Mouse (Mus musculus) midbrain, embryonic 16.5 days (tissue): Measurements from ENCODE around the gene Sema4a. TPM values are rescaled to one million over a fixed set of nuclear protein-coding genes. Genes with fewer than 3 reads are reported as not detected.
A peak's percentile ranks its signal among the peaks of the same experiment; 100 is the strongest.

ENCODE experiments used
- ATAC-seq: fragments of 200-750 bp; cut with Nextera tagmentation; 2 replicates; pipeline ENCODE4 v1.8.0; 2017; ENCODE audit warnings: moderate TSS enrichment
- H3K27ac ChIP-seq: fragments of 300-500 bp; sonication (generic); 2 replicates; pipeline ENCODE4 v1.5.1; 2014; ENCODE audit warnings: mild to moderate bottlenecking, low read length, mixed read lengths
- H3K27me3 ChIP-seq: fragments of 300-500 bp; sonication (generic); 2 replicates; pipeline ENCODE4 v1.6.1; 2014; ENCODE audit warnings: low read depth, low read length, mixed read lengths; ENCODE audit not compliant: control insufficient read depth, insufficient read depth
- H3K36me3 ChIP-seq: fragments of 300-500 bp; sonication (generic); 2 replicates; pipeline ENCODE4 v1.6.1; 2014; ENCODE audit warnings: mild to moderate bottlenecking, low read length, moderate library complexity, mixed read lengths; ENCODE audit not compliant: control insufficient read depth, insufficient read depth
- H3K4me1 ChIP-seq: fragments of 300-500 bp; sonication (generic); 2 replicates; pipeline ENCODE4 v1.6.1; 2014; ENCODE audit warnings: mild to moderate bottlenecking, low read length, mixed read lengths; ENCODE audit not compliant: control insufficient read depth, insufficient read depth
- H3K4me2 ChIP-seq: fragments of 300-500 bp; sonication (generic); 2 replicates; pipeline ENCODE4 v1.6.1; 2014; ENCODE audit warnings: mild to moderate bottlenecking, low read length, mixed read lengths
- H3K4me3 ChIP-seq: fragments of 300-500 bp; sonication (generic); 2 replicates; pipeline ENCODE4 v1.5.1; 2014; ENCODE audit warnings: low read depth, mild to moderate bottlenecking, low read length, moderate library complexity, mixed read lengths
- H3K9ac ChIP-seq: fragments of 300-500 bp; sonication (generic); 2 replicates; pipeline ENCODE4 v1.6.1; 2014; ENCODE audit warnings: low read depth, low read length, mixed read lengths
- H3K9me3 ChIP-seq: fragments of 300-500 bp; sonication (generic); replicated peaks from 2 replicates; pipeline ENCODE4 v1.6.1; 2014; ENCODE audit warnings: mild to moderate bottlenecking, low read length, mixed read lengths; ENCODE audit not compliant: control insufficient read depth, poor library complexity, severe bottlenecking
- WGBS: fragments of 180-500 bp; shearing (Covaris S2); extraction: QIAGEN DNeasy Blood & Tissue Kit; methylation state at CpG from one replicate; pipeline ENCODE4 v1.1.7; 2014; 5-methylcytosine and 5-hydroxymethylcytosine counted together
- polyA plus RNA-seq: library from polyadenylated mRNA; unstranded; fragments of >200 nt; fragmentation: Nextera tagmentation; extraction: Ambion mirVana; gene quantifications from 2 replicates; pipeline ENCODE4 v1.2.1, GENCODE M21; 2015

Gene Sema4a
- polyA plus RNA-seq, 1 experiment from 2014 or later, result 44.0 TPM

DNA sequence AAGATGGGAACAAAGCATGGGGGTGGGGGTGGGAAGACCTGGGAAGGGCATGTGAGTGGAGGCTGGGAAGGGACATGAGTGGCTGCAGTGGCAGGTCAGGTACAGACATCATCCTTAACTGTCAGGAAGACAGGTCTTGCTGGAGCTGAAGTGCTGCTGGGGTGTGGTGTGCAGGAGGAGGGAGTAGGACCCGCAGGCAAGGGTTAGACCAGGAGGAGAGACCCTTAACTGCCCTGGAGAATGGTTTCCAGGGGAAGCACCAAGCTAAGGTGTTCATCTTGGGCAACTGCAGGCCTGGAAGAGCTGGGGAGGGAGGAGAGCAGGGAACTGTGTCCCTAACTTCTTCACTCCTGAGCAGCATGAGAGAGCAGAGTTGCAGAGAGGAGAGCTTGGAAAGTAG, 26.4 kb upstream of the Sema4a start:
- H3K9ac ChIP-seq, result no peak overlapping the region
- H3K27ac ChIP-seq, result no peak overlapping the region
- H3K36me3 ChIP-seq, result peaks cover 20% of the 10 kb centered on the region
- peaks cover 37% of the 10 kb centered on the region for H3K27me3 ChIP-seq
- no peak for ATAC-seq
- peaks cover 7% of the 10 kb centered on the region; the same call in 1 of the 2 replicates for H3K4me1 ChIP-seq
- no peaks in the 10 kb centered on the region for H3K9me3 ChIP-seq
- WGBS, result 71% methylated on average over 1 of the region's 1 CpGs
- H3K4me3 ChIP-seq, result no peak overlapping the region
- H3K4me2 ChIP-seq, result no peak overlapping the region

DNA sequence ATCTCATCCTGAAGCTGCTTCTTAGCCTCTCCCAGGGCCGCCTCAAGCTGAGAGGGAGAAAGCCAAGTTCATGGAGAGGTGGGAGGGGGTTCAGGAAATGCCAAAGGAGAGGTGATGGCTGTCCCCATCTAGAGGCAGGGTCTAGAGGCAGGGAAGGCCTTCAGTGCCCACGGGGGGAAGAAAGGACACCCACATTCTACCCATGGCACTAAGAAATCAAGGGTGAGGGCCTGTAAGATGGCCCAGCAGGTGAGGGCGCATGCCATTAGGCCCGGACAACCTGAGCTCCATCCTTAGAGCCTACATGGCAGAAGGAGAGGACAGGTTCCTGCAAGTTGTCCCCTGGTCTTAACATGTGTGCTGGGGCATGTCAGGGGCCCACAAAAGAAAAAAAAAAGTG, 25.9 kb upstream of the Sema4a start:
- ATAC-seq, result no peak
- no peak overlapping the region for H3K9ac ChIP-seq
- no peaks in the 10 kb centered on the region for H3K9me3 ChIP-seq
- H3K36me3 ChIP-seq, result peaks cover 20% of the 10 kb centered on the region
- peaks cover 38% of the 10 kb centered on the region for H3K27me3 ChIP-seq
- no peak overlapping the region for H3K27ac ChIP-seq
- WGBS, result 71% methylated on average over 4 of the region's 4 CpGs
- H3K4me3 ChIP-seq, result no peak overlapping the region
- no peak overlapping the region for H3K4me2 ChIP-seq
- H3K4me1 ChIP-seq, result peaks cover 5% of the 10 kb centered on the region; the same call in 1 of the 2 replicates

DNA sequence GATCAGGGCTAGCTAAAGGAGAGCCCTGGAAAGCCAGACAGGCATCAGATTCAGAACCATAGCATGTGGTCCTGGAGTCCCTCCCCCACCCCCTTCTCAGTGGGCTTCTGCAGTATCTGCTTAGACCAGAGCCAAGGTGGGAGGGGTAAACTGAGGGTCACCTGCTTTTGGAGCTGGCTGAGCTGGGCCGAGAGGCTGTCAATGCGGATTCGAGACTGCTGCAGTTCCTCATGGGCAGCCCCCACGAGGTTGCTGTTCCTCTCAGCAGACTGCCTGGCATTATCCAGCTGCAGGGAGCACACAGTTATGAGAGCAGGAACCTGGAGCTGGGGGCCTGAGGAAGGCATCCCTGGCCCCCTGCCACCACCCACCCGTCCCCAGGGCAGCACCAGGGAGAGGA, 25.1 kb upstream of the Sema4a start:
- H3K9me3 ChIP-seq, result no peaks in the 10 kb centered on the region
- no peak for ATAC-seq
- H3K27ac ChIP-seq, result no peak overlapping the region
- H3K36me3 ChIP-seq, result peaks cover 20% of the 10 kb centered on the region
- 67% methylated on average over 4 of the region's 5 CpGs for WGBS
- peaks cover 38% of the 10 kb centered on the region for H3K27me3 ChIP-seq
- H3K4me3 ChIP-seq, result no peak overlapping the region
- peaks cover 5% of the 10 kb centered on the region; the same call in 1 of the 2 replicates for H3K4me1 ChIP-seq
- H3K4me2 ChIP-seq, result no peak overlapping the region
- no peak overlapping the region for H3K9ac ChIP-seq

DNA sequence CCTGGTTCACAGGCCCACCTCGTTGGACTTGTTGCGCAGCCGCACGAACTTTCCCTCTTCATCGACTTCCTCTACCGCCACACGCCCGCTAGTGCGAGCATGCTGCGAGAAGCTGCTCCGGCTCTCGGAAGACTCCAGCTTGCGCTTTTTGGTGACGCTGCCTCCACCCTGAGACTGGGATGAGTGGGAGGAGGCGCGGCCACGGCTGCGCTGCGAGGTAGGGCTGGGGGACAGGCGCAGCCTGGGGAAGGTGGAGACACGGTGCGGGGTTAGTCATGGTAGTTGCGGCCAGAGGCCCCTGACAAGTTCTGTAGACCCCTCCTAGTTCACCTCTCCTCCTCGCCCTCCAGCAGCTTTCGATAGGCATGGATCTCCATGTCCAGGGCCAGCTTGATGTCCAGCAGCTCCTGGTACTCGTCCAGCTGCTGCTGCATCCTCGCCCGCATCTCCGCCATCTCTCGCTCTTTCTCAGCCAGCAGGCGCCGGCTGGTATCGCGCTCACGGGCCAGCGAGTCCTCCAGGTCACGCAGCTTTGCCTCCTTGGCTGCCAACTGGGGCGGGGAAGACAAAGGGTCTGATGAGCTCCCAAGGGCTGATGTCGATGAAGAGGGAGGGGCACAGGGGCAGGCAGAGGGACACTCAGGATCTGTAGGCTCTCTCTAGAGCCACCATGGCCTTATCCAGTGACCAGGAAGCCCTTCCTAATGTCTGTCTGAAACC, 23.8 kb upstream of the Sema4a start:
- Histone ChIP-seq H3K9me3 (no peaks in the 10 kb centered on the region), H3K9ac (peak overlapping the region; percentile 35), H3K27ac (no peak overlapping the region), H3K4me2 (peak overlapping the region; percentile 26), H3K4me1 (peaks cover 5% of the 10 kb centered on the region; the same call in 1 of the 2 replicates), H3K36me3 (peaks cover 20% of the 10 kb centered on the region), H3K27me3 (peaks cover 38% of the 10 kb centered on the region), H3K4me3 (no peak overlapping the region)
- WGBS, result 17% methylated on average over 39 of the region's 39 CpGs
- no peak for ATAC-seq

DNA sequence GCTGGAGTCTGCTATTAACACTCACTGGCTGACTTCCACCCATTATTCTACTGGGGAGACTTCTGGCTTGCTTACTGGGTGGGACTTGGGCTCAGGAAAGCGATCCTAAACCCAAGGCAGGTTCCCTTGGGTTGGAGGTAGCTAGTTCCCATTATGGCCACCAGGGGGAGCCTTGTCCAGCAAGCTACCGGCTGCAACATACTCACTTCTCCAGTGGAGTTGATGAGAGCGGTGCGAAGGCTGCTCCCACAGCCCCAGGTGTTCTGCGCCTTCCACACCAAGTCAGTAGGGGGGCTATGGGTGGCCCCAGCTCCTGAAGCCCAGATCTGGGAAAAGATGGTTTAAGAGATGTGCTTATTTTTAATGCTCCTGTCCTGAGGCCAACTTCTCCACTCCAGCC, 22.6 kb upstream of the Sema4a start:
- Histone ChIP-seq H3K36me3 (peaks cover 20% of the 10 kb centered on the region), H3K27ac (no peak overlapping the region), H3K27me3 (peaks cover 38% of the 10 kb centered on the region), H3K9me3 (no peaks in the 10 kb centered on the region), H3K9ac (no peak overlapping the region), H3K4me3 (no peak overlapping the region), H3K4me1 (peaks cover 5% of the 10 kb centered on the region; the same call in 1 of the 2 replicates), H3K4me2 (no peak overlapping the region)
- peak; percentile 55; the same call in 1 of the 2 replicates for ATAC-seq
- 4% methylated on average over 5 of the region's 5 CpGs for WGBS

DNA sequence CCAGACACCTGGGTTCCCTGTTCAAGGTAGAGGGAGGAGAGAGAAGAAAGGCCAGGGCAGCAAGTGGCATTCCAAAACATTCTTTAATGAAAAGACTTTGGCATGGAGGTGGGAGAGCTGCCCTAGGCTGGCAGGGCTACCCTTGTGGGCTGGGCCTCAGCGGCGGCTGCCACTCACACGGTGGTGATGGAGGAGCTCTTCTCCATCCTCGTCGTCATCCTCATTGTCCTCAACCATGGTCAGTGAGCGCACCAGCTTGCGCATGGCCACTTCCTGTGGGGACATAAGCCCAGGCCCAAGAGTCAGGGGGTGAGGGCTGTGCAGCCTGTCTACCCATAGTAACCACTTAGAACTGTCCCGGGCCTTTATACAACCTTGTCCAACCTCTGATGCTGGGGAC, 22.2 kb upstream of the Sema4a start:
- Histone ChIP-seq H3K9ac (no peak overlapping the region), H3K4me3 (no peak overlapping the region), H3K9me3 (no peaks in the 10 kb centered on the region), H3K4me1 (peaks cover 5% of the 10 kb centered on the region; the same call in 1 of the 2 replicates), H3K36me3 (peaks cover 20% of the 10 kb centered on the region), H3K27me3 (peaks cover 38% of the 10 kb centered on the region), H3K27ac (no peak overlapping the region), H3K4me2 (no peak overlapping the region)
- ATAC-seq, result no peak
- WGBS, result 81% methylated on average over 8 of the region's 8 CpGs

DNA sequence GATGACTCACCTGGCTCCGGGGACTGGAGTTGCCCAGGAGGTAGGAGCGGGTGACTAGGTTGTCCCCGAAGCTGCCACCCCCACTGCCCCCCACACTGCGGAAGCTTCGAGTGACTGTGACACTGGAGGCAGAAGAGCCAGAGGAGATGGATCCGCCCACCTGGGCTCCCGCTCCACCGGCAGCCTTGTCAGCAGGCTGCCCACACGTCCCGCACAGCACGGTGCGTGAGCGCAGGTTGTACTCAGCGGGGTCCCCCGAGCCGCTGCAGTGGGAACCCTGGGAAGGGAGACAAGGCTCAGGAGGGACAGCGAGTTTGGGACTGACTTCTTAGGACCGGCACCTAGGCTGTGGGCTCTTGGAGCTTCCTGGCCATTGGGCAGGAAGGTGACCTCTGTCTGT, 21.4 kb upstream of the Sema4a start:
- no peaks in the 10 kb centered on the region for H3K9me3 ChIP-seq
- peaks cover 18% of the 10 kb centered on the region for H3K36me3 ChIP-seq
- H3K9ac ChIP-seq, result 0 out of 2 replicates have a peak overlapping the region, but pooled peaks have one; percentile 26
- ATAC-seq, result no peak
- 32% methylated on average over 18 of the region's 18 CpGs for WGBS
- no peak overlapping the region for H3K4me3 ChIP-seq
- H3K27me3 ChIP-seq, result peaks cover 38% of the 10 kb centered on the region
- H3K4me1 ChIP-seq, result peaks cover 5% of the 10 kb centered on the region; the same call in 1 of the 2 replicates
- no peak overlapping the region for H3K4me2 ChIP-seq
- no peak overlapping the region for H3K27ac ChIP-seq

DNA sequence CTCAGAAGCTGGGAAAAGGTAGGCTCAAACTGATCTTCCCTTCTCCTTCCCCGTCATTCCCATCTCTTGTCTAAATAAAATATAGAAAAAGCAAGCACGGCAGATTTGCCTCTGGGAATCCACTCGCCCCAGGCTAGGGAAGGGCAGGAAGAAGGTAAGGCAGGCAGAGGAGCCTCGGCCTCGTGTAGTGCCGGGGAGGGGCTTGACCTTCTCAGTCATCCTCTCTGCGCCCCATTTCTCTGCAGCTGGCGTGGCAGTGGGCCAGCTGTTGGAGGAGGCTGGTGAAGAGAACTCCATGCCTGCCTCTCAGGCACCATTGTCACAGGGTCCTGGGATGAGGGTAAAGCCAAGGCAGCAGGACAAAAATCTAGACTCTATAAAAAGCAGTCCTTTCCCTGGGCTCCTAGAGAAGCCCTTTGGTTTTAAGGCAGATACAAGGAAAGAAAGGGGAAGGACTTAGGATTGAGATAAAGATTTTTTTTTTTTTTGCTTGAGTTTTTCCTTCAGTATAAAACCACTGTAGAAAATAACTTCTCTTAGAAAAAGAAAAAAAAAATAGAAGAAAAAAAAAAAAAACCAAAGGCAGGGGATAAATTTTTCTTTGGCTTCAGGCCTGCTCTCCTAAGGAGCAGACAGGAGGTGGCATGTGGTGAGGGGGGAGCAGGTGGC, 20.5 kb upstream of the Sema4a start:
- Histone ChIP-seq H3K27me3 (peaks cover 32% of the 10 kb centered on the region), H3K27ac (no peak overlapping the region), H3K9ac (no peak overlapping the region), H3K36me3 (peaks cover 11% of the 10 kb centered on the region), H3K4me3 (no peak overlapping the region), H3K4me1 (peaks cover 5% of the 10 kb centered on the region; the same call in 1 of the 2 replicates), H3K4me2 (no peak overlapping the region), H3K9me3 (no peaks in the 10 kb centered on the region)
- ATAC-seq, result no peak
- whole genome bisulfite sequencing, result 53% methylated on average over 8 of the region's 8 CpGs

DNA sequence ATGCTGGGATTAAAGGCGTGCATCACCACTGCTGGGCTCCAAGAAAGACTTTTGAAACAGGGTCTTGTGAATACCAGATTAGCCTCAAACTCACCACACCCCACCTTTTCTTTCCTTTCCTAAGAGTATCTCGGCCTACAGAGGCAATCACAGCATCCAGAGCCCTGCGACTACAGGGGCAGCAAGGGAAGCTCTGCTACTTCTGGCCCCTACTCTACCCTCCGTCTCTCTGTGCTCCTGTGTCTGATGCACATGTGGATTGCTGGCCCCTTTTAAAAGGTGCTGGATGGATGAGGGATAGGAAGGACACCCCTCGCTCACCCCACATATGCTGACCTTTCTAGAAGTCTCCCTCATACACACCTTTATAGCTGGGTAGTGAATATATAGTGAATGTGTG, 19.7 kb upstream of the Sema4a start:
- Histone ChIP-seq H3K9me3 (no peaks in the 10 kb centered on the region), H3K9ac (no peak overlapping the region), H3K27me3 (peaks cover 24% of the 10 kb centered on the region), H3K27ac (no peak overlapping the region), H3K36me3 (peaks cover 6% of the 10 kb centered on the region), H3K4me2 (no peak overlapping the region), H3K4me1 (peaks cover 5% of the 10 kb centered on the region; the same call in 1 of the 2 replicates), H3K4me3 (no peak overlapping the region)
- no peak for ATAC-seq
- WGBS, result 82% methylated on average over 5 of the region's 5 CpGs
